Mouse (Mus musculus): ENCODE results near the gene Nfasc.

- no peak for TF ChIP-seq CTCF (IDR thresholded peaks at IDR 0.05; ENCODE audit: borderline replicate concordance, insufficient read depth, low read depth, low read length)
- no peak for TF ChIP-seq POLR2A (IDR thresholded peaks at IDR 0.05; ENCODE audit: borderline replicate concordance, insufficient read depth, low read length)
These were observed 179.2 kb downstream of the Nfasc start for GRCm38 (mm10) chr1:132562337-132562795.

Measured in cerebellum, adult 2 months (tissue).